ENCODE assay signal across 19 mouse cellular contexts in the genomic region with DNA sequence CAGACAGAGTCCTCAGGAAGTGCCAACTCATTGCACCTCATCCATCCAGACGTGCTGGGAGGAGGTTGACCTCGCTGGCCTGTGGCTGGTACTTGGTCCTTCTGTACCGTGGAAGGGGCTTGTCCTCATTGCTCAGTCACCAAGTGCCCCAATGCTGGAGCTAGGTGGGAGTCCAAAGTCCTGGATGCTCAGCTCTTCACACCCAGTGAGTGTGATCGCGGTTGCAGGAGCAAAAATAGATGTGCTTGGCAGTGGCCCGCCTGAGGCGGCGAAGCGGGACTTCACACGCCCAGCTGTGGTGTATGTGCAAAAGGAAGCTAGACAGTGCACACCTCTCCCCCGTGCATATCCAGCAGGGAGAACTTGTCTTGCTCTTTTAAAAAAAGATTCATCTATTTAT. TPM values are rescaled to one million over a fixed set of nuclear protein-coding genes. Genes with fewer than 3 reads are reported as not detected.
"Had no signal": no experiment of that assay in that cellular context is flagged by ENCODE, and none has a peak within 500 bp of the region (broad histone marks: within the 10 kb centered on the region; RNA-seq: fewer than 3 reads in every experiment).

No protein-coding gene starts in this region.

- H3K4me3 ChIP-seq: intestine, embryonic 15.5 days; limb, embryonic 15.5 days; liver, embryonic 12.5 days; lung, embryonic 15.5 days; megakaryocyte, embryonic 14.5 days; midbrain, embryonic 15.5 days; neural tube, embryonic 12.5 days had no signal

- H3K27ac ChIP-seq: intestine, embryonic 15.5 days; limb, embryonic 15.5 days; liver, embryonic 12.5 days; lung, embryonic 15.5 days; macrophage; midbrain, embryonic 15.5 days; neural tube, embryonic 12.5 days; stomach, postnatal 0 days had no signal

- H3K9me3 ChIP-seq: intestine, embryonic 15.5 days; limb, embryonic 15.5 days; liver, embryonic 12.5 days; lung, embryonic 15.5 days; midbrain, embryonic 15.5 days; neural tube, embryonic 12.5 days had no signal

- H3K27me3 ChIP-seq: intestine, embryonic 15.5 days; limb, embryonic 15.5 days; lung, embryonic 15.5 days; midbrain, embryonic 15.5 days; neural tube, embryonic 12.5 days had no signal

- ATAC-seq: intestine, embryonic 15.5 days; liver, embryonic 12.5 days; midbrain, embryonic 15.5 days had no signal

- H3K36me3 ChIP-seq: intestine, embryonic 15.5 days; limb, embryonic 15.5 days; liver, embryonic 12.5 days; lung, embryonic 15.5 days; midbrain, embryonic 15.5 days; neural tube, embryonic 12.5 days had no signal

- H3K9ac ChIP-seq: intestine, embryonic 15.5 days; limb, embryonic 15.5 days; liver, embryonic 12.5 days; lung, embryonic 15.5 days; midbrain, embryonic 15.5 days; neural tube, embryonic 12.5 days had no signal

- H3K4me1 ChIP-seq: limb, embryonic 15.5 days; midbrain, embryonic 15.5 days had no signal

- DNase-seq: layer of hippocampus, adult 9-11 months; layer of hippocampus, postnatal 36 days; lung, postnatal 14 days; retina, postnatal 1 day; right cerebral cortex, postnatal 14 days had no signal

- H3K4me2 ChIP-seq: intestine, embryonic 15.5 days; limb, embryonic 15.5 days; liver, embryonic 12.5 days; lung, embryonic 15.5 days; midbrain, embryonic 11.5 days; midbrain, embryonic 15.5 days; neural tube, embryonic 12.5 days had no signal

RNA-seq across cellular contexts. Expression of gene Ocm, which starts 16.7 kb away (rescaled TPM):
- total RNA-seq: layer of hippocampus, postnatal 36 days; monocyte, adult 5-6 weeks; neutrophil, adult 5-6 weeks had no signal
- polyA plus RNA-seq: intestine, embryonic 15.5 days; limb, embryonic 11.5 days; liver, embryonic 12.5 days; liver, embryonic 16.5 days; lung, embryonic 15.5 days; macrophage; midbrain, embryonic 11.5 days; midbrain, embryonic 15.5 days had no signal
